Mouse (Mus musculus) stomach, embryonic 15.5 days (tissue): ENCODE data around the gene Sfxn2. TPM values are rescaled to one million over a fixed set of nuclear protein-coding genes. Genes with fewer than 3 reads are reported as not detected.

ENCODE experiments used
- ATAC-seq: fragments of 200-750 bp; cut with Nextera tagmentation; 2 replicates; pipeline ENCODE4 v1.8.0; 2017; ENCODE audit warnings: low read depth, moderate number of reproducible peaks, moderate TSS enrichment; ENCODE audit not compliant: insufficient read depth, low FRiP score
- H3K27ac ChIP-seq: fragments of 300-500 bp; sonication (generic); 2 replicates; pipeline ENCODE4 v1.5.1; 2015; ENCODE audit warnings: mild to moderate bottlenecking, inconsistent platforms
- H3K27me3 ChIP-seq: fragments of 300-500 bp; sonication (generic); replicated peaks from 2 replicates; pipeline ENCODE4 v1.6.1; 2015; ENCODE audit warnings: inconsistent platforms
- H3K36me3 ChIP-seq: fragments of 300-500 bp; sonication (generic); 2 replicates; pipeline ENCODE4 v1.6.1; 2015; ENCODE audit warnings: inconsistent platforms
- H3K4me1 ChIP-seq: fragments of 300-500 bp; sonication (generic); 2 replicates; pipeline ENCODE4 v1.6.1; 2015; ENCODE audit warnings: inconsistent platforms
- H3K4me2 ChIP-seq: fragments of 300-500 bp; sonication (generic); 2 replicates; pipeline ENCODE4 v1.6.1; 2015; ENCODE audit warnings: mild to moderate bottlenecking, inconsistent platforms
- H3K4me3 ChIP-seq: fragments of 300-500 bp; sonication (generic); replicated peaks from 2 replicates; pipeline ENCODE4 v1.5.1; 2015; ENCODE audit warnings: inconsistent platforms
- H3K9ac ChIP-seq: fragments of 300-500 bp; sonication (generic); 2 replicates; pipeline ENCODE4 v1.6.1; 2015; ENCODE audit warnings: inconsistent platforms
- H3K9me3 ChIP-seq: fragments of 300-500 bp; sonication (generic); 2 replicates; pipeline ENCODE4 v1.6.1; 2016; ENCODE audit warnings: inconsistent platforms
- WGBS: fragments of 180-500 bp; shearing (Covaris S2); methylation state at CpG from one replicate; pipeline ENCODE4 v1.1.7; 2015; 5-methylcytosine and 5-hydroxymethylcytosine counted together
- polyA plus RNA-seq: library from polyadenylated mRNA; unstranded; fragments of >200 nt; fragmentation: Nextera tagmentation; extraction: Ambion mirVana; gene quantifications from 2 replicates; pipeline ENCODE4 v1.2.1, GENCODE M21; 2015

The Sfxn2 gene
- polyA plus RNA-seq, 1 experiment from 2014 or later: 21.9 TPM

DNA sequence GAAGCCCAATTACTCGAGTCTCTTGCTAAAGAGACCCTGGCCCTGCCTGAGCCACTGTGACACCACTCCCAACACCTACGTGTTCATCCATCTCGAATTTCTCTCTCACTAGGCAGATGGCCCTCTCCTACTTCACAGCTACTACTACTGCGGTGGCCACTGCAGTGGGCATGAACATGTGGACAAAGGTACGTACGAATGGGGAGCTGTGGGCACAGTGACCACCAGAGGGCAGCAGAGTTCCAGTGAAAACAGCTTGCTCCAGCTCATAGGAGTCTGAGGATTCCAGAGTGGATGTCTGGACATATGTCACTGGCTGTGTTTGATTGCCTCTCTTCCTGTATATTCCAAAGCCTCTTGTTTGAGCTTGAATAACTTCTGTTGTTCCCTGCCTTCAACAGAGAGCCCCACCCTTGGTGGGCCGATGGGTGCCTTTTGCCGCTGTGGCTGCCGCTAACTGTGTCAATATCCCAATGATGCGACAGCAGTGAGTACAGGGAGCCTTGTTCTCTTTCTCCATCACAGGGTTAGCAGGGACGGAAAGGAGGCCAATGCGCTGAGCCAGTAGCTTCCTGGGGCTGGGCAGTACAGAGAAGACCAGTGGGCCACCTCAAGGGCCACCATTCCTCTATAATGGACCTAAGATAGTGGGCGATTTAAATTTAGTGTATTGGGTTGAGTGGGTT lies 14.8 kb downstream of the Sfxn2 start:
- H3K4me2 ChIP-seq: no peak overlapping the region
- H3K9ac ChIP-seq: no peak overlapping the region
- peaks cover 6% of the 10 kb centered on the region for H3K36me3 ChIP-seq
- H3K27me3 ChIP-seq: no peaks in the 10 kb centered on the region
- no peaks in the 10 kb centered on the region for H3K9me3 ChIP-seq
- no peak overlapping the region for H3K4me3 ChIP-seq
- H3K4me1 ChIP-seq: no peaks in the 10 kb centered on the region
- 56% methylated on average over 13 of the region's 13 CpGs for WGBS
- ATAC-seq: peak; percentile 59; the same call in 1 of the 2 replicates
- H3K27ac ChIP-seq: no peak overlapping the region

DNA sequence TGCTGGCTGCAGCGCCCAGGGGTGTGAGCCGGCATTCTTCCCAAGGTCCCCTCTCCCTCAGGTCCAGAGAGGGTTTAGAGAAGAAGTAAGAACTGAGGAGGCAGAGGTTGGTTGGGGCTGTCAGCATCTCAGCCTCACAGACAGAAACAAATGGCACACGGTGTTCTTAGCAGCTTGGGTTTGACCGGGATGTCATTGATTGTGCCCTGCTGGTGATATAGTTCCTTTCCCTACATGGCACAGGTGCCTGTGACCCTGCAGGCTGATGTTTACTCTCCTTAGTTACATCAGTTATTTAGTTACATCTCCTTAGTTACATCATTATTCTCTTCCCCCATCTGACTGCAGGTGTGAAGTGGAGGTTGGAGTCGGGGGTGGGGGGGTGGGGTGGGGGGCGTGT lies 18.4 kb downstream of the Sfxn2 start:
- H3K27ac ChIP-seq: no peak overlapping the region
- H3K9me3 ChIP-seq: no peaks in the 10 kb centered on the region
- H3K36me3 ChIP-seq: peaks cover 14% of the 10 kb centered on the region
- no peak overlapping the region for H3K4me2 ChIP-seq
- no peaks in the 10 kb centered on the region for H3K27me3 ChIP-seq
- H3K9ac ChIP-seq: no peak overlapping the region
- 81% methylated on average over 6 of the region's 6 CpGs for WGBS
- ATAC-seq: no peak
- no peak overlapping the region for H3K4me3 ChIP-seq
- H3K4me1 ChIP-seq: no peaks in the 10 kb centered on the region

DNA sequence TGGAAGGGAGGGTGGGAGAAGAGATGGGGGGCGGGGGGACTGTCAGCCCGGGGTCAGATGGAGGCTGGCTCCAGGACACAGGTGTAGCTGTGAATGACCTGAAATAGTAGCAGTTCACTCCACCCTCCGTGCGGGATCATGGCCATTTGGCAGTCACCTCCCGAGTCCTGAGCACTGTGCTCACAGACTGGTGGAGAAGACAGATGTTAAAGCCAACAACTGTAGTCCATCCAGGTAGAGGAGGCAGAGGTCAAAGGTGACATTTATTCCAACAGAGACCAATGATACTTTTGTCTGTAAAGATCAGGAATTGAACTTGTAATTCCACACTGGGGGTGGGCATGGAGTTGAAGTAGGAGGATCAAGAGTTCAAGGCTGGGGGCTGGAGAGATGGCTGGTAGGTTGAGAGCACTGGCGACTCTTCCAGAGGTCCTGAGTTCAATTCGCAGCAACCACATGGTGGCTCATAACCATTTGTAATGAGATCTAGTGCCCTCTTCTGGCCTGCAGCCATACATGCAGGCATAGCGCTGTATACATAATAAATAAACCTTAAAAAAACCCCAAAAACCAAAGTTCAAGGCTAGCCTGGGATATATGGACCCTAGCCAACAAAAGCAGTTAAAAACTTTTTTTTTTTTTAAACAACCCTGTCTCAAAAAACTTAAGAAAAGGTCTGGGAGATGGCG lies 19.7 kb downstream of the Sfxn2 start:
- H3K36me3 ChIP-seq: peaks cover 14% of the 10 kb centered on the region
- H3K4me1 ChIP-seq: no peaks in the 10 kb centered on the region
- WGBS: 87% methylated on average over 9 of the region's 9 CpGs
- no peak overlapping the region for H3K27ac ChIP-seq
- no peaks in the 10 kb centered on the region for H3K9me3 ChIP-seq
- no peak overlapping the region for H3K4me2 ChIP-seq
- no peak overlapping the region for H3K4me3 ChIP-seq
- no peak for ATAC-seq
- H3K9ac ChIP-seq: no peak overlapping the region
- H3K27me3 ChIP-seq: no peaks in the 10 kb centered on the region

DNA sequence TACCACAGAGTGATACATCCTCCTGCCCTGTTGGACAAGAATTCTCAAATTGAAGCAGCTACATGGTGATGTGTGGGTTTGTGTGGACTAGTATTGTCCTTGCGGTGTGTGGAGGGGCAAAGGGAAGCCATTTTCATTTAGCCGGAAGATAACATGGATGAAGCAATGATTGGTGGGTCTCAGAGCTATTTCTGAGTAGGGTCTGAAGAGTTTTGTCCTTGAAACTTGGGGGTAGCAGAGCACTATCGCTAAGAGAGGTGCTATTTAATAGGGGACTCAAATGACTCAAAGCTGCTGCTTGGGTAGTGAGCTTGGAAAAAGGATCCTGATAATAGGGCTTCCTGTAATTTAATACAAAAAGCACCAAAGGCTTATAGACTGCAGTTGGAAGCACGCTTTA lies 25.0 kb downstream of the Sfxn2 start:
- Histone ChIP-seq H3K9me3 (no peaks in the 10 kb centered on the region), H3K4me3 (no peak overlapping the region), H3K9ac (no peak overlapping the region), H3K27me3 (no peaks in the 10 kb centered on the region), H3K4me2 (peak overlapping the region; percentile 40; the same call in 1 of the 2 replicates), H3K27ac (no peak overlapping the region; the same call in 1 of the 2 replicates), H3K36me3 (peaks cover 8% of the 10 kb centered on the region), H3K4me1 (peaks cover 7% of the 10 kb centered on the region; the same call in 1 of the 2 replicates)
- WGBS: 80% methylated on average over 4 of the region's 4 CpGs
- no peak for ATAC-seq

DNA sequence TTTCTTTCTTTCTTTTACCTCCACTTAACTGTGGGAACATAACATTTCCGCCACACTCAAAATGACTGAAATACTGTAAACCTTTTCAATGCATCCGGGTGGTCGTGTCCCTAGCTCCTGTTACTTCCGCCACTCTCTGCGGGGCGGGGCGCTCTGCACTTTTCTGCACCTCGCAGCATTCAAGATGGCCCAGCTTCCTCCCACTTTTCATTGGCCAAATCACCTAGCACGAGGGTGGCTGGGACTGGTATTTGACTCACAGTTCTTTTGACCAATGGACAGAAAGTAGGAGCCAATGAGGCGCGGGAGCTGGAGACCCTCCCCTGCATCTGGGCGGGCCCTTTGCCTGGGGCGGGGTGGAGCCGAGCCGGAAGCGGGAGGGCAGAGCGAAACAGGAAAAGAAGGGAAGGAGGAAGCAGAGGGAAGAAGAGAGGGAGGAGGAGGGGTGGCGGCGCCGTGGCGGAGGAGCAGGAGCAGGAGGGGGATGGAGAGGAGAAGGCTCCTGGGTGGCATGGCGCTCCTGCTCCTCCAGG lies 25.6 kb downstream of the Sfxn2 start, which contains the start of gene Wbp1l:
Gene Wbp1l, plus strand, starts transcription at position 365 of the 533 bp plus-strand sequence.
- Histone ChIP-seq H3K9ac (peak within 1 kb of the TSS; percentile 76), H3K36me3 (peaks cover 8% of the 10 kb centered on the region), H3K4me1 (peaks cover 7% of the 10 kb centered on the region; the same call in 1 of the 2 replicates), H3K4me2 (peak within 1 kb of the TSS; percentile 69), H3K4me3 (peak within 1 kb of the TSS; percentile 97), H3K9me3 (no peaks in the 10 kb centered on the region), H3K27ac (peak within 1 kb of the TSS; percentile 75), H3K27me3 (no peaks in the 10 kb centered on the region)
- WGBS: under 1% methylated on average over 22 of the region's 22 CpGs
- peak; percentile 99 for ATAC-seq

DNA sequence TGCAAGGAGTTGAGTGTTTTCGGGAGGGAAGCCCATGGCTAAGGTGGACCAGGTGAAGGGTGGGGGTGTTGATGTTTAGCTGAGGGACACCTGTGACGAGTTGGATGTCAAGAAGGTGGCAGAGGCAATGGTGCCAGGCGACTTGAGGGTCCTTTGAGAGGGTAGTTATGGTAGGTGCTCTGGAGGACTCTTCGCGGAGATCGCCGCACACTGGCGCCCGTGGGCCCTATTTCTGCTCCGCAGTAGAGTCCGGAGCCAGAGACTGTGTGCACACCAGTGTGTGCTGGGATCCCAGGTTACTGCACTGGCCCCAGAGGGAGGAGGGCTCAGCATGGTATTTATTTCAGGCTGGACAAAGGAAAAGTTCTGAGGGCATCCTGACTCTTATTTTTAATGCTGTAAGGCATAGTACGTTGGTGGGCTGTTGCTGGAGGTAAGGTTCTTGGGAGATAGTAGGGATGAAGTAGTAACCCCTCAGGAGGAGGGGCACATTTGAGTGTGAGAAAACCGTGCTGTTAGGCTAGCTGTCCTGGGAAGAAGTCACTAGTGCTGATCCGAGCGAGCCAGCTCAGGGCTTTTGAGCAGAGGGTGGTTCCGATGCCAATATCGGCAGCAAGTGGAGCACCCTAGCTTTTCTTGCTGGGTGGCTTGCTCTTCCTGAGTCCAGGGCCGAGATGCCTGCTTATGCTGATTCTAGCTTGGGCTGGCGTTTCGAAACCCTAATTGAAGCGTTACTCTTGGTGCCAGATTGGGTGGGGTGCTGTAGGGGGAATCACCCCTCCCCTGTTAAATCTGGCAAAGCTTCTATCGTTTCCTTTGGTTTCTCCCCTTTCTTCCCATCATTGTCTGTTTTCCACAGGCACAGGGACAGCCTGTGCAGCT lies 26.5 kb downstream of the Sfxn2 start:
- H3K4me2 ChIP-seq: peak overlapping the region; percentile 69
- H3K9ac ChIP-seq: peak overlapping the region; percentile 76
- no peak for ATAC-seq
- H3K4me3 ChIP-seq: peak overlapping the region; percentile 97
- no peaks in the 10 kb centered on the region for H3K27me3 ChIP-seq
- no peaks in the 10 kb centered on the region for H3K9me3 ChIP-seq
- WGBS: 12% methylated on average over 22 of the region's 22 CpGs
- peaks cover 7% of the 10 kb centered on the region; the same call in 1 of the 2 replicates for H3K4me1 ChIP-seq
- peak overlapping the region; percentile 75 for H3K27ac ChIP-seq
- H3K36me3 ChIP-seq: 0 out of 2 replicates have a peak, but pooled peaks cover 6% of the 10 kb centered on the region

DNA sequence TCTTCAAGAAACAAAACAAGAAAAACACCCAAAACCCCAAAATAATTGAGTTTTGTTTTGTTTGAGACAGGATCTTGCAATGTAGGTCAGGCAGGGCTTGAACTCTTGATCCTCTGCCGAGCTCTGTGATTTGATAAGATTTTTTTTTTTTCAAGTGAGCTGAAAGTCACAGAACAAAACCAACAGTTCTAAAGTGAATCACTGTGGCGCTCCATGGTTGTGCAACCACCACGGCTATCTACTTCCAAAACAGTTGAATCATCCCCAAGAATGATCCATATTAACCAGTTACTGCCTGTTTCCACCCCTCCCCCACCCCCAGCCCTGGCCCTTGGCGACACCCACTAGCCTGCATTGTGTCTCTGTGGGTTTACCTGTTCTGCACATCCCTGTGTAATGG lies 27.2 kb downstream of the Sfxn2 start:
- Histone ChIP-seq H3K27ac (no peak overlapping the region), H3K27me3 (no peaks in the 10 kb centered on the region), H3K9ac (no peak overlapping the region), H3K9me3 (no peaks in the 10 kb centered on the region), H3K4me1 (peaks cover 7% of the 10 kb centered on the region; the same call in 1 of the 2 replicates), H3K4me2 (peak overlapping the region; percentile 69), H3K4me3 (peak overlapping the region; percentile 97), H3K36me3 (no peaks in the 10 kb centered on the region; the same call in 1 of the 2 replicates)
- ATAC-seq: no peak
- 64% methylated on average over 4 of the region's 4 CpGs for WGBS

DNA sequence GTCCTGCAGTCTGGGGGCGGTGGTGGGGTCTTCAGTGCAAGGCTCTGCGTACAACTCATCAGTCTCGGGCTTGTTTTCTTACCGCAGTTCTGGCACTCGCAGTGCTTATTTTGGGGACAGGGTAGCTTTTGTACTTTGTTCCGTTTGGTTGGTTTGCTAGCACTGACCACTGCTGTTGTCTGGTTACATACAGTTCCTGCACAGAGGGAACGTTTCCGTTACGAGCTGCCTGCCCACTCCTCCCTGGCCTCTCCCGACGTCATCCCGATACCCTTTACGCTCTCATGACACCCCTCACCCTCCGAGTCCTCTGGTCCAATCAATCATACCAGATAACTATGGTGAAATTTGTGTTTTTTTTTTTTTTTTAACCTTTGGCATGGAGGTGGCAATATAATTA lies 28.3 kb downstream of the Sfxn2 start:
- Histone ChIP-seq H3K36me3 (no peaks in the 10 kb centered on the region; the same call in 1 of the 2 replicates), H3K27me3 (no peaks in the 10 kb centered on the region), H3K4me3 (0 out of 2 replicates have a peak overlapping the region, but pooled peaks have one; percentile 2), H3K27ac (no peak overlapping the region), H3K9me3 (no peaks in the 10 kb centered on the region), H3K4me2 (no peak overlapping the region), H3K4me1 (peaks cover 7% of the 10 kb centered on the region; the same call in 1 of the 2 replicates), H3K9ac (no peak overlapping the region)
- 70% methylated on average over 14 of the region's 14 CpGs for WGBS
- ATAC-seq: no peak

DNA sequence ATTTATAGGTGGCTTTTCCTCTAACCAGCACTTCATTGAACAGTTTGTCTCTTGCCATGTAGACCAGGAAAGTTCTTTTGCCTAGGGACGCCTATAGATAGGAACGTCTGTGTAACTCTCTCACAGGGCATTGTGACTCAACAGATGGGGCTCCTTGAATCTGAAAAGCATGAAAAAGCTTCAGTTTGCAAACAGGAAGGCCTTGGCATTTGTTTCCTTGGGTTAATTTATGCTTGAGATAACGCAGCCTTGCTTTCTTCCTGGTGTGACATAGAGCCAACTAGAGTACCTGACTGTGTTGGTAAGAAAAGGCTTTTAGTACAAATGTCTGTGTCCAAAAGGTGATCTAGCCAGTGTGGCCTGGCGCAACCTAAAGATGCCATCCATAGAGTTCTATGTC lies 29.2 kb downstream of the Sfxn2 start:
- 80% methylated on average over 4 of the region's 4 CpGs for WGBS
- Histone ChIP-seq H3K4me1 (peaks cover 7% of the 10 kb centered on the region; the same call in 1 of the 2 replicates), H3K4me2 (no peak overlapping the region), H3K27ac (no peak overlapping the region), H3K4me3 (no peak overlapping the region), H3K9me3 (no peaks in the 10 kb centered on the region), H3K27me3 (no peaks in the 10 kb centered on the region), H3K9ac (no peak overlapping the region), H3K36me3 (peaks cover 9% of the 10 kb centered on the region; the same call in 1 of the 2 replicates)
- no peak for ATAC-seq

DNA sequence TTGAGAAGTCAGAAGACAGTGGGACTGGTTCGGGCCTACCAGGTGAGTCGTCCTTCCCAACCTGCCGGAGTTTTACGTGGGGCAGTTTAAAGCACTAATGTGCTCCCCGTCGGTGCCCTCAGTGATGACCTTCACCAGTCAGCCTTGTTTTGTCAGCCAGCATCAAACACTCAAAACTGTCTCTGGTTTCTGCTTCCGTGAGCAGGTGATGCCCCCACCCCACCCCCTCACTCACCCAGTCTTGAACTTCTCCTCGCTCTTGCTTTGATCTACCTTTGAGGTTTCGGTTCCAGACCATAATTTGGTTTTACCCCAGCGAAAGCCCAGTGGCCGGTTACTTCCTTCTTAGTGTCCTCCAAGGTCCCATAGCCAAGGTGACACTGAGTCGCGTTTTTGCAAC lies 33.6 kb downstream of the Sfxn2 start:
- Histone ChIP-seq H3K27me3 (no peaks in the 10 kb centered on the region), H3K4me3 (no peak overlapping the region), H3K9me3 (no peaks in the 10 kb centered on the region), H3K4me1 (peaks cover 4% of the 10 kb centered on the region; the same call in 1 of the 2 replicates), H3K4me2 (no peak overlapping the region), H3K36me3 (peaks cover 9% of the 10 kb centered on the region; the same call in 1 of the 2 replicates), H3K9ac (no peak overlapping the region), H3K27ac (no peak overlapping the region)
- ATAC-seq: no peak
- WGBS: 91% methylated on average over 13 of the region's 13 CpGs

DNA sequence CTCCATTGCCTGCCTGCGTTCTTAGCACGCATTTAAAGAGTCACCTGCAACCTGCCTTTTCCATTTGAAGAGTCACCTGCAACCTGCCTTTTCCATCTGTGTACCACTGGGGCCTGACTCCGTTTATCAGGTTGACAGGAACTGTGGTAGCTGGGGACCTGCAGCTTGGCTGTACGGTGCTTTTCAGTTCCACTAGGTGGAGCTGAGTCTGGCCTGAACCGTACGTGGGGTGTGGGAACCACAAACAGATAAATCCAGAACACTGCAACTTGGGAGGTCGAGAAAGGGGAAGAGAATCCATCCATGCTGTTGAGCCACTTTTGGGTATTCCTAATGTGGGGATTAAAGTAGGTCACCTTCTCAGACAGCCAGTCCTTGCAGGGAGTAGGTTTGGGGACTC lies 34.3 kb downstream of the Sfxn2 start:
- no peak overlapping the region for H3K4me2 ChIP-seq
- ATAC-seq: no peak
- 45% methylated on average over 7 of the region's 7 CpGs for WGBS
- no peaks in the 10 kb centered on the region for H3K9me3 ChIP-seq
- peaks cover 8% of the 10 kb centered on the region for H3K4me1 ChIP-seq
- no peak overlapping the region for H3K27ac ChIP-seq
- no peaks in the 10 kb centered on the region for H3K27me3 ChIP-seq
- no peak overlapping the region for H3K4me3 ChIP-seq
- H3K9ac ChIP-seq: no peak overlapping the region
- H3K36me3 ChIP-seq: peaks cover 9% of the 10 kb centered on the region; the same call in 1 of the 2 replicates
